Mouse (Mus musculus) hindbrain, postnatal 0 days (tissue): ENCODE data around the gene Fbxw16. TPM values are rescaled to one million over a fixed set of nuclear protein-coding genes. Genes with fewer than 3 reads are reported as not detected.
"Not testable (repeated sequence)": the region's sequence is repeated elsewhere in the genome, so short reads cannot be mapped to it uniquely, and the experiment has no call there.

Source experiments
- ATAC-seq: fragments of 200-750 bp; cut with Nextera tagmentation; 2 replicates; pipeline ENCODE4 v1.8.0; 2017; ENCODE audit warnings: mild to moderate bottlenecking, moderate TSS enrichment, moderate library complexity
- DNase-seq: peaks from one replicate; pipeline ENCODE4 v3.0.0-alpha.2; 2015; ENCODE audit warnings: low spot score
- H3K27ac ChIP-seq: fragments of 300-500 bp; sonication (generic); 2 replicates; pipeline ENCODE4 v1.5.1; 2014; ENCODE audit warnings: mild to moderate bottlenecking
- H3K27me3 ChIP-seq: fragments of 300-500 bp; sonication (generic); 2 replicates; pipeline ENCODE4 v1.6.1; 2014; ENCODE audit warnings: low read length, mixed read lengths; ENCODE audit not compliant: insufficient read depth
- H3K36me3 ChIP-seq: fragments of 300-500 bp; sonication (generic); 2 replicates; pipeline ENCODE4 v1.6.1; 2014; ENCODE audit warnings: low read length, mixed read lengths; ENCODE audit not compliant: insufficient read depth
- H3K4me1 ChIP-seq: fragments of 300-500 bp; sonication (generic); 2 replicates; pipeline ENCODE4 v1.6.1; 2014; ENCODE audit warnings: antibody characterized with exemption, low read length, mixed read lengths; ENCODE audit not compliant: insufficient read depth
- H3K4me2 ChIP-seq: fragments of 300-500 bp; sonication (generic); 2 replicates; pipeline ENCODE4 v1.6.1; 2014; ENCODE audit warnings: low read depth, mild to moderate bottlenecking, low read length, moderate library complexity, mixed read lengths
- H3K4me3 ChIP-seq: fragments of 300-500 bp; sonication (generic); 2 replicates; pipeline ENCODE4 v1.5.1; 2014; ENCODE audit warnings: low read length
- H3K9ac ChIP-seq: fragments of 300-500 bp; sonication (generic); replicated peaks from 2 replicates; pipeline ENCODE4 v1.6.1; 2014; ENCODE audit warnings: mild to moderate bottlenecking, low read length, moderate library complexity, mixed read lengths
- H3K9me3 ChIP-seq: fragments of 300-500 bp; sonication (generic); 2 replicates; pipeline ENCODE4 v1.6.1; 2016; ENCODE audit warnings: low read length, mixed read lengths
- CTCF ChIP-seq: IDR thresholded peaks from 2 replicates; pipeline ENCODE4 v1.5.1; 2016; ENCODE audit warnings: antibody characterized with exemption, control low read depth, low read depth
- WGBS: fragments of 180-500 bp; shearing (Covaris S2); extraction: QIAGEN DNeasy Blood & Tissue Kit; methylation state at CpG from one replicate; pipeline ENCODE4 v1.1.7; 2014; 5-methylcytosine and 5-hydroxymethylcytosine counted together
- polyA plus RNA-seq: library from polyadenylated mRNA; unstranded; fragments of >200 nt; fragmentation: Nextera tagmentation; extraction: Ambion mirVana; gene quantifications from 2 replicates; pipeline ENCODE4 v1.2.1, GENCODE M21; 2015
- total RNA-seq: library from RNA; depleted of rRNA; stranded (reverse); fragments of >200 nt; gene quantifications from 2 replicates; pipeline ENCODE4 v1.2.3, GENCODE M21; 2014; rRNA removed

Fbxw16 gene
- total RNA-seq (not detected in 2 replicates), polyA plus RNA-seq (not detected in 2 replicates)

DNA sequence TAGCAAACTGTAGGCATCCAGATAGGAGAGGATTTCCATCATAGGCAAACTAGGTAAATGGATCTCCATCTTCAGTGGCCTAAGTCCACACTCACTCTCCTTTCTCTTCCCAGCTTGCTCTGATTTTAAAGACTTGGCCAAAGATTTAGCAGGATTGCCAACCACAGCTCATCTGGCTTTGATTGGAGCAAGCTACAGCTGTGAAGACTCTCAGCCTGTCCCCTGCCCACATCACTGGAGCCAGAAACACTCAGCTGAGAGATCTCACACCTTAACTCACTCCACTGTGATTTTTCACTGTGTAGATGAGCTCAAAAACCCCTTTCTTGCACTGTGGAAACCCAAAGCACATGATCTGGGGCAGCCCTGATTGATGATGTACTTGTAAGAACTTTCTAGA, at the start of gene Fbxw16:
TSS of gene Fbxw16 (minus strand) at position 101 of the 400 bp plus-strand sequence.
- no peak for ATAC-seq

DNA sequence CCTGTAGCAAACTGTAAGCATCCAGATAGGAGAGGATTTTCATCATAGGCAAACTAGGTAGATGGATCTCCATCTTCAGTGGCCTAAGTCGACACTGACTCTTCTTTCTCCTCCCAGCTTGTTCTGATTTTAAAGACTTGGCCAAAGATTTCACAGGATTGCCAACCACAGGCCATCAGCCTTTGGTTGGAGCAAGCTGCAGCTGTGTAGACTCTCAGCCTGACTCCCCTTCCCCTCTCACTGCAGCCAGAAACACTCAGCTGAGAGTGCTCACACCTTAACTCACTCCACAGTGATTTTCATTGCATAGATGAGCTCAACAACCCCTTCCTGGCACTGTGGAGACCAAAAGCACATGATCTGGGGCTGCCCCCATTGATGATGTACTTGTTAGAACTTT, 46.8 kb upstream of the Fbxw16 start, which contains the start of gene Fbxw19:
TSS of gene Fbxw19 (minus strand) at position 101 of the 400 bp plus-strand sequence.
- not testable (repeated sequence) for H3K9me3 ChIP-seq, H3K27me3 ChIP-seq, H3K4me3 ChIP-seq, DNase-seq, H3K9ac ChIP-seq, H3K36me3 ChIP-seq, H3K4me1 ChIP-seq, ATAC-seq, H3K27ac ChIP-seq, H3K4me2 ChIP-seq
- 68% methylated on average over 1 of the region's 1 CpGs for WGBS

More for the DNA sequence above, at the start of gene Fbxw16:
- H3K27ac ChIP-seq, result no peak within 1 kb of the TSS
- no peaks in the 10 kb centered on the region for H3K27me3 ChIP-seq
- TF ChIP-seq CTCF, result no peak
- no peak for DNase-seq
- H3K9ac ChIP-seq, result no peak within 1 kb of the TSS
- H3K36me3 ChIP-seq, result no peaks in the 10 kb centered on the region
- H3K9me3 ChIP-seq, result no peaks in the 10 kb centered on the region
- no peak within 1 kb of the TSS for H3K4me2 ChIP-seq
- H3K4me3 ChIP-seq, result no peak within 1 kb of the TSS
- H3K4me1 ChIP-seq, result no peaks in the 10 kb centered on the region

- no peak for ATAC-seq
- no peak overlapping the region for H3K4me3 ChIP-seq
- no peaks in the 10 kb centered on the region for H3K9me3 ChIP-seq
- TF ChIP-seq CTCF, result no peak
- H3K4me1 ChIP-seq, result no peaks in the 10 kb centered on the region
- no peak overlapping the region for H3K27ac ChIP-seq
- H3K27me3 ChIP-seq, result no peaks in the 10 kb centered on the region
- no peak overlapping the region for H3K4me2 ChIP-seq
- 93% methylated on average over 1 of the region's 1 CpGs for WGBS
- DNase-seq, result no peak
- H3K36me3 ChIP-seq, result no peaks in the 10 kb centered on the region
- H3K9ac ChIP-seq, result no peak overlapping the region
Observed at GRCm38 (mm10) chr9:109432956-109433355, 16.0 kb downstream of the Fbxw16 start.

GRCm38 (mm10) chr9:109404196-109404595, 44.7 kb downstream of the Fbxw16 start, which contains the start of gene Fbxw22:
Gene Fbxw22 (minus strand): TSS chr9:109404296.
- 85% methylated on average over 4 of the region's 4 CpGs for WGBS
- not testable (repeated sequence) for DNase-seq

More at GRCm38 (mm10) chr9:109404196-109404595, 44.7 kb downstream of the Fbxw16 start, which contains the start of gene Fbxw22:
- ATAC-seq, H3K27me3 ChIP-seq, H3K4me2 ChIP-seq, H3K36me3 ChIP-seq, H3K27ac ChIP-seq, H3K4me1 ChIP-seq, H3K4me3 ChIP-seq, H3K9ac ChIP-seq, H3K9me3 ChIP-seq: not testable (repeated sequence)

Other genes with a start within 250 kb of the Fbxw16 start
- gene Fbxw20, start 214.4 kb downstream of the Fbxw16 start, total RNA-seq, result not detected in 2 replicates
- gene Fbxw20, start 214.4 kb downstream of the Fbxw16 start, polyA plus RNA-seq, result not detected in 2 replicates
- not detected in 2 replicates for gene Fbxw14, start 161.5 kb downstream of the Fbxw16 start, total RNA-seq
- gene Fbxw14, start 161.5 kb downstream of the Fbxw16 start, polyA plus RNA-seq, result not detected in 2 replicates
- not detected in 2 replicates for gene Fbxw28, start 109.5 kb downstream of the Fbxw16 start, total RNA-seq
- not detected in 2 replicates for gene Fbxw28, start 109.5 kb downstream of the Fbxw16 start, polyA plus RNA-seq
- gene Fbxw22, start 44.8 kb downstream of the Fbxw16 start, total RNA-seq, result not detected in 2 replicates
- not detected in 2 replicates for gene Fbxw22, start 44.8 kb downstream of the Fbxw16 start, polyA plus RNA-seq
- not detected in 2 replicates for gene Fbxw19, start 46.7 kb upstream of the Fbxw16 start, total RNA-seq
- not detected in 2 replicates for gene Fbxw19, start 46.7 kb upstream of the Fbxw16 start, polyA plus RNA-seq
- not detected in 2 replicates for gene Fbxw15, start 119.1 kb upstream of the Fbxw16 start, total RNA-seq
- gene Fbxw15, start 119.1 kb upstream of the Fbxw16 start, polyA plus RNA-seq, result not detected in 2 replicates
- not detected in 2 replicates for gene Fbxw24, start 176.9 kb upstream of the Fbxw16 start, total RNA-seq
- gene Fbxw24, start 176.9 kb upstream of the Fbxw16 start, polyA plus RNA-seq, result not detected in 2 replicates
- 0.16 TPM in 1 of 2 replicates, not detected in the other for gene Fbxw25, start 215.5 kb upstream of the Fbxw16 start, total RNA-seq
- gene Fbxw25, start 215.5 kb upstream of the Fbxw16 start, polyA plus RNA-seq, result not detected in 2 replicates